Mouse (Mus musculus) C2C12 (cell line): ENCODE measurements around the gene Tnfrsf14.

Experiments used
- CTCF ChIP-seq: IDR thresholded peaks from one replicate; pipeline ENCODE4 v1.5.1; 2011; ENCODE audit not compliant: control insufficient read depth, insufficient read depth, insufficient read length
- FOSL1 ChIP-seq: IDR thresholded peaks from one replicate; pipeline ENCODE4 v1.8.0; 2011; ENCODE audit warnings: mild to moderate bottlenecking, low read length; ENCODE audit not compliant: poor library complexity, insufficient read depth, severe bottlenecking
- MYOG ChIP-seq: IDR thresholded peaks from one replicate; pipeline ENCODE4 v1.6.1; 2011; ENCODE audit not compliant: control insufficient read depth, insufficient read length; ENCODE audit errors: extremely low read depth

- TF ChIP-seq CTCF (no peak), MYOG (no peak), FOSL1 (no peak)
Measured at GRCm38 (mm10) chr4:154886876-154887592, 41.3 kb downstream of the Tnfrsf14 start.
